Mouse (Mus musculus): ENCODE data around the gene Defa22. TPM values are rescaled to one million over a fixed set of nuclear protein-coding genes. Genes with fewer than 3 reads are reported as not detected.
"Not testable (repeated sequence)": the region's sequence is repeated elsewhere in the genome, so short reads cannot be mapped to it uniquely, and the experiment has no call there.

The Defa22 gene
- total RNA-seq (2021): not detected
- long read RNA-seq, experiment 1: 0 reads
- long read RNA-seq, experiment 2: 0 reads

- DNase-seq; intact Hi-C loops (cut with DNase I): not testable (repeated sequence)
These were observed at the start of gene Defa22 for GRCm38 (mm10) chr8:21161977-21162376. Defa22 (plus strand) TSS chr8:21162277.

- intact Hi-C loops (cut with DNase I): not testable (repeated sequence)
These were observed 27.7 kb upstream of the Defa22 start, which contains the start of gene Defa30 for GRCm38 (mm10) chr8:21134342-21134741. Defa30 (plus strand) TSS chr8:21134642.

GRCm38 (mm10) chr8:21191314-21191713, 29.2 kb downstream of the Defa22 start, which contains the start of gene Defa31:
Defa31 (plus strand) TSS chr8:21191614.
- intact Hi-C loops (cut with DNase I): not testable (repeated sequence)

More at GRCm38 (mm10) chr8:21134342-21134741, 27.7 kb upstream of the Defa22 start, which contains the start of gene Defa30:
- DNase-seq: not testable (repeated sequence)

GRCm38 (mm10) chr8:21201261-21201660, 39.2 kb downstream of the Defa22 start, which contains the start of gene Gm15293:
Gm15293 (plus strand) TSS chr8:21201561.
- DNase-seq; intact Hi-C loops (cut with DNase I): not testable (repeated sequence)

More at GRCm38 (mm10) chr8:21191314-21191713, 29.2 kb downstream of the Defa22 start, which contains the start of gene Defa31:
- DNase-seq: not testable (repeated sequence)

Other genes starting within 250 kb of the Defa22 start
- not detected for gene Gm6040, start 240.2 kb upstream of the Defa22 start, total RNA-seq (2021)
- not detected for gene AY761185, start 217.6 kb upstream of the Defa22 start, total RNA-seq (2021)
- gene Defa21, start 136.7 kb upstream of the Defa22 start, total RNA-seq (2021): not detected
- not detected for gene Defa23, start 107.2 kb upstream of the Defa22 start, total RNA-seq (2021)
- gene Defa35, start 97.2 kb upstream of the Defa22 start, total RNA-seq (2021): not detected
- not detected for gene Defa25, start 77.8 kb upstream of the Defa22 start, total RNA-seq (2021)
- gene Gm14851, start 66.2 kb upstream of the Defa22 start, total RNA-seq (2021): not detected
- not detected for gene Defa30, start 27.6 kb upstream of the Defa22 start, total RNA-seq (2021)
- not detected for gene Defa31, start 29.3 kb downstream of the Defa22 start, total RNA-seq (2021)
- gene Gm15293, start 39.3 kb downstream of the Defa22 start, total RNA-seq (2021): not detected
- not detected for gene Gm15292, start 87.5 kb downstream of the Defa22 start, total RNA-seq (2021)
- gene Defa27, start 153.3 kb downstream of the Defa22 start, total RNA-seq (2021): not detected
- gene Defa29, start 164.7 kb downstream of the Defa22 start, total RNA-seq (2021): not detected
- not detected for gene Defa2, start 216.2 kb downstream of the Defa22 start, total RNA-seq (2021)
- gene Defa33, start 229.5 kb downstream of the Defa22 start, total RNA-seq (2021): not detected

Data from heart, postnatal 14 days (tissue).